Comparison of ENCODE assay signal across 8 mouse cellular contexts in the genomic region with DNA sequence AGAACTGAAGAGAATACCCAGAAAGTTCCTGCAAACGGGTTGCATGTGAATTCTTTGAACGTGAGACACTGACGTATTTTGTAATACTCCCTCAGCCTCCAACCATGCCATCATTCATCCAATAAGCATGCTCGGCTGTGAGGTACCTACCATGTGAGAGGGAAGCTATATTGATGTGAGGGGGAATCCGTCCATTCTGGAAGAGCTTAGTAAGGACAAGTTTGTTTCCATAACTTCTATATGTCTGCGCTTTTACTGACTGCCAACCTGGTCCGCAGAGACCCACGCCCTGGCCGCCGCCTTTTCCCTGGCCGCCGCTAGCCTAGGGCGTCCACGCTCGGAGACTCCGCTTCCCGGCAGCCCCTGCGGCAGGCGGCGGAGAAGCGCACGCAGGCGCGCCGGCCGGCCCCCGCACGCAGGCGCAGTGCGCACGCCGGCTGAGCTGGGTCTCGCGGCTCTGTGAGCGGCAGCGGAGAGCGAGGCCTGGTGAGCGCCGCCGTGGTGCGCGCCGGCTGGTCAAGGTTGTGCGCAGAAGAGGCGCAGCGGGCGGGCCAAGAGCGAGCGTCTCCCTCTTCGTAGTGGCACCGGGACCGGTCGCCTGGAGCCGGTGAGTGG. TPM values are rescaled to one million over a fixed set of nuclear protein-coding genes. Genes with fewer than 3 reads are reported as not detected.
DNase-seq lines count a peak whose midpoint lies in the region; ATAC-seq and TF ChIP-seq lines count a peak whose summit lies in the region.

No protein-coding gene starts in this region.

- ATAC-seq in hematopoietic stem cell, adult 5-6 weeks (replicated peaks in 1 of 2; ENCODE audit: insufficient read depth in 1 of 2, low FRiP score in 2 of 2, low TSS enrichment in 1 of 2, low read depth in 1 of 2, poor library complexity in 2 of 2, severe bottlenecking in 2 of 2), result peak; percentile 70 to 78
- ATAC-seq in lung, embryonic 16.5 days (ENCODE audit: low read depth), result peak; percentile 97

- DNase-seq in MEL (ENCODE audit: low read depth, low spot score), result peak; percentile 93
- DNase-seq in cerebellum, adult 2 months, result peak; percentile 93 to 94
- DNase-seq in forelimb bud, embryonic 11.5 days (ENCODE audit: low read depth, low spot score), result peak; percentile 93
- DNase-seq in layer of hippocampus, adult 9-10 months (ENCODE audit: low spot score), result peak; percentile 77
- DNase-seq in ovary, postnatal 10 days (ENCODE audit: low spot score), result peak; percentile 83
- peak; percentile 83 to 88 for DNase-seq in thymus, postnatal 10 days (ENCODE audit: low spot score in 2 of 2)

- TF ChIP-seq RAD21 in MEL (IDR thresholded peaks at IDR 0.05; ENCODE audit: low read depth, low read length), result no peak

- peak overlapping the region; percentile 95 for H3K9ac ChIP-seq in MEL (ENCODE audit: control insufficient read depth, low read depth, low read length, poor library complexity, severe bottlenecking)
- H3K9ac ChIP-seq in lung, embryonic 16.5 days (ENCODE audit: low read length), result peak overlapping the region; percentile 92

- no peak for TF ChIP-seq EP300 in MEL (IDR thresholded peaks at IDR 0.05; ENCODE audit: low read depth in 1 of 2, low read length in 2 of 2)

- no peak for TF ChIP-seq CTCF in MEL (IDR thresholded peaks at IDR 0.05 in 2 of 3, conservative IDR thresholded peaks at IDR 0.05 in 1 of 3; ENCODE audit: control insufficient read depth in 1 of 3, insufficient read depth in 1 of 3, low read depth in 2 of 3, low read length in 3 of 3, poor library complexity in 1 of 3, severe bottlenecking in 1 of 3)
- no peak for TF ChIP-seq CTCF in cerebellum, adult 2 months (IDR thresholded peaks at IDR 0.05; ENCODE audit: borderline replicate concordance, insufficient read depth, low read depth, low read length)

- H3K36me3 ChIP-seq in MEL (ENCODE audit: control insufficient read depth in 1 of 2, insufficient read depth in 2 of 2, low read length in 2 of 2), result peaks cover 0 to 35% of the 10 kb centered on the region in 2 experiments; a peak in 2 of 4 replicates
- H3K36me3 ChIP-seq in lung, embryonic 16.5 days (ENCODE audit: control insufficient read depth, insufficient read depth, low read length), result no peaks in the 10 kb centered on the region

- peak overlapping the region; percentile 89 for H3K4me2 ChIP-seq in lung, embryonic 16.5 days (ENCODE audit: low read depth, low read length)

- no peaks in the 10 kb centered on the region for H3K9me3 ChIP-seq in MEL (replicated peaks; ENCODE audit: insufficient read depth, low read length)
- no peaks in the 10 kb centered on the region for H3K9me3 ChIP-seq in lung, embryonic 16.5 days (ENCODE audit: control insufficient read depth, low read length)

- H3K4me3 ChIP-seq in MEL (ENCODE audit: control insufficient read depth in 1 of 2, insufficient read depth in 1 of 2, low read depth in 2 of 2, low read length in 2 of 2), result peak overlapping the region; percentile 78 to 82
- H3K4me3 ChIP-seq in cerebellum, adult 2 months (replicated peaks; ENCODE audit: insufficient read depth, low read depth, low read length), result peak overlapping the region; percentile 66
- peak overlapping the region; percentile 86 for H3K4me3 ChIP-seq in lung, embryonic 16.5 days (ENCODE audit: low read length)

- H3K27me3 ChIP-seq in MEL (ENCODE audit: control insufficient read depth in 1 of 2, insufficient read depth in 2 of 2, low read length in 2 of 2), result no peaks in the 10 kb centered on the region
- 0 out of 2 replicates have a peak, but pooled peaks cover 2% of the 10 kb centered on the region for H3K27me3 ChIP-seq in cerebellum, adult 2 months (ENCODE audit: control insufficient read depth, insufficient read depth, low read length)
- no peaks in the 10 kb centered on the region for H3K27me3 ChIP-seq in lung, embryonic 16.5 days (ENCODE audit: control insufficient read depth, insufficient read depth, low read depth, low read length)

- H3K4me1 ChIP-seq in MEL (ENCODE audit: control insufficient read depth in 1 of 2, insufficient read depth in 2 of 2, low read length in 2 of 2), result peaks cover 8 to 14% of the 10 kb centered on the region in 2 experiments
- H3K4me1 ChIP-seq in cerebellum, adult 2 months (ENCODE audit: control insufficient read depth, insufficient read depth, low read length), result peaks cover 3% of the 10 kb centered on the region; the same call in 1 of the 2 replicates
- H3K4me1 ChIP-seq in lung, embryonic 16.5 days (replicated peaks; ENCODE audit: control insufficient read depth, insufficient read depth, low read length), result peaks cover 3% of the 10 kb centered on the region; the same call in 1 of the 2 replicates

- under 1% methylated on average over 54 of the region's 54 CpGs for WGBS in cerebellum, adult 2 months
- under 1% methylated on average over 38 of the region's 54 CpGs for WGBS in lung, embryonic 16.5 days

- peak overlapping the region; percentile 95 for H3K27ac ChIP-seq in MEL (ENCODE audit: control insufficient read depth, low read depth, low read length)
- H3K27ac ChIP-seq in cerebellum, adult 2 months (ENCODE audit: insufficient read depth, low read length), result peak overlapping the region; percentile 83
- H3K27ac ChIP-seq in lung, embryonic 16.5 days (ENCODE audit: low read length), result peak overlapping the region; percentile 96

- TF ChIP-seq POLR2A in MEL (IDR thresholded peaks at IDR 0.05; ENCODE audit: control insufficient read depth in 1 of 2, insufficient read depth in 1 of 2, low read depth in 1 of 2, low read length in 2 of 2, poor library complexity in 1 of 2), result peak; percentile 88 to 92
- peak; percentile 85 for TF ChIP-seq POLR2A in cerebellum, adult 2 months (IDR thresholded peaks at IDR 0.05; ENCODE audit: borderline replicate concordance, insufficient read depth, low read length)

- H3K79me2 ChIP-seq in MEL (ENCODE audit: control insufficient read depth, insufficient read depth, low read length, poor library complexity), result peaks cover 44% of the 10 kb centered on the region

TF ChIP-seq in MEL, 35 proteins besides CTCF, POLR2A, EP300 and RAD21 (continues in another document):
- TF ChIP-seq POLR2AphosphoS5 (IDR thresholded peaks at IDR 0.05; ENCODE audit: borderline replicate concordance, low read depth, low read length) (peak; percentile 82; the same call in 1 of the 2 replicates), ZKSCAN1 (IDR thresholded peaks at IDR 0.05; ENCODE audit: low read depth, low read length) (no peak), CHD2 (IDR thresholded peaks at IDR 0.05; ENCODE audit: low read length) (no peak), TCF12 (IDR thresholded peaks at IDR 0.05; ENCODE audit: low read depth, low read length) (peak; percentile 68), USF1 (IDR thresholded peaks at IDR 0.05; ENCODE audit: low read depth, low read length) (no peak), USF2 (IDR thresholded peaks at IDR 0.05; ENCODE audit: borderline replicate concordance in 1 of 2, insufficient read depth in 1 of 2, low read depth in 1 of 2, low read length in 2 of 2) (no peak), MYB (IDR thresholded peaks at IDR 0.05; ENCODE audit: low read depth, low read length) (no peak), NELFE (IDR thresholded peaks at IDR 0.05; ENCODE audit: low read depth, low read length) (peak; percentile 89), ZMIZ1 (IDR thresholded peaks at IDR 0.05; ENCODE audit: low read depth, low read length) (0 out of 2 replicates have a peak, but pooled peaks have one; percentile 21), MAX (IDR thresholded peaks at IDR 0.05; ENCODE audit: low read length) (peak; percentile 76), ZC3H11A (IDR thresholded peaks at IDR 0.05; ENCODE audit: low read depth, low read length) (no peak), TBP (IDR thresholded peaks at IDR 0.05; ENCODE audit: low read depth, low read length) (peak; percentile 77), POLR2AphosphoS2 (IDR thresholded peaks at IDR 0.05; ENCODE audit: low read length) (peak; percentile 65; the same call in 1 of the 2 replicates), ELF1 (IDR thresholded peaks at IDR 0.05; ENCODE audit: low read depth, low read length) (0 out of 2 replicates have a peak, but pooled peaks have one; percentile 24), NRF1 (IDR thresholded peaks at IDR 0.05; ENCODE audit: insufficient read depth, low read depth, low read length, poor library complexity, severe bottlenecking) (peak; percentile 91), BHLHE40 (IDR thresholded peaks at IDR 0.05; ENCODE audit: borderline replicate concordance, low read depth, low read length) (peak; percentile 46; the same call in 1 of the 2 replicates), ZNF384 (IDR thresholded peaks at IDR 0.05; ENCODE audit: low read depth, low read length) (no peak)

RNA-seq across cellular contexts. Expression of a gene that starts 4.5 kb away (rescaled TPM):
- total RNA-seq in MEL (2012; rRNA removed), result 24.5 and 25.2 TPM in 2 replicates
- 10 to 100 TPM in 1 of 2 experiments, not detected in 1; 34.9 TPM for polyA plus RNA-seq in MEL (2012; ENCODE audit: insufficient read depth in 1 of 2, insufficient read length in 2 of 2, low read depth in 1 of 2, low replicate concordance in 2 of 2, missing spikeins in 1 of 2)
- polyA plus RNA-seq in cerebellum, adult 2 months (2012; rRNA removed), result 46.2 and 46.6 TPM in 2 replicates
- 43.1 and 60.8 TPM in 2 replicates for total RNA-seq in hematopoietic stem cell, adult 5-6 weeks (2017)
- polyA plus RNA-seq in lung, embryonic 16.5 days (2015; fragmentation: Nextera tagmentation; extraction: Ambion mirVana), result 29.5 and 34.8 TPM in 2 replicates

RNA-seq across cellular contexts. Expression of a gene that starts 44.1 kb away (rescaled TPM):
- 3.5 and 3.9 TPM in 2 replicates for total RNA-seq in MEL (2012; rRNA removed)
- 1 to 10 TPM in 1 of 2 experiments, not detected in 1; 6.0 TPM for polyA plus RNA-seq in MEL (2012; ENCODE audit: insufficient read depth in 1 of 2, insufficient read length in 2 of 2, low read depth in 1 of 2, low replicate concordance in 2 of 2, missing spikeins in 1 of 2)
- 2.2 and 2.5 TPM in 2 replicates for polyA plus RNA-seq in cerebellum, adult 2 months (2012; rRNA removed)
- total RNA-seq in hematopoietic stem cell, adult 5-6 weeks (2017), result 63.4 and 70.0 TPM in 2 replicates
- 6.9 and 7.0 TPM in 2 replicates for polyA plus RNA-seq in lung, embryonic 16.5 days (2015; fragmentation: Nextera tagmentation; extraction: Ambion mirVana)

RNA-seq across cellular contexts. Expression of a gene that starts 44.7 kb away (rescaled TPM):
- 3.0 and 3.4 TPM in 2 replicates for total RNA-seq in MEL (2012; rRNA removed)
- 1 to 10 TPM in 1 of 2 experiments, not detected in 1; 5.3 TPM for polyA plus RNA-seq in MEL (2012; ENCODE audit: insufficient read depth in 1 of 2, insufficient read length in 2 of 2, low read depth in 1 of 2, low replicate concordance in 2 of 2, missing spikeins in 1 of 2)
- 2.6 and 2.9 TPM in 2 replicates for polyA plus RNA-seq in cerebellum, adult 2 months (2012; rRNA removed)
- total RNA-seq in hematopoietic stem cell, adult 5-6 weeks (2017), result 65.9 and 69.0 TPM in 2 replicates
- polyA plus RNA-seq in lung, embryonic 16.5 days (2015; fragmentation: Nextera tagmentation; extraction: Ambion mirVana), result 8.8 and 11.1 TPM in 2 replicates

RNA-seq across cellular contexts. Expression of a gene that starts 58.0 kb away (rescaled TPM):
- total RNA-seq in MEL (2012; rRNA removed), result 2.1 and 3.3 TPM in 2 replicates
- 1 to 10 TPM in 1 of 2 experiments, not detected in 1; 1.7 TPM for polyA plus RNA-seq in MEL (2012; ENCODE audit: insufficient read depth in 1 of 2, insufficient read length in 2 of 2, low read depth in 1 of 2, low replicate concordance in 2 of 2, missing spikeins in 1 of 2)
- 5.1 and 6.4 TPM in 2 replicates for polyA plus RNA-seq in cerebellum, adult 2 months (2012; rRNA removed)
- 12.8 and 15.5 TPM in 2 replicates for total RNA-seq in hematopoietic stem cell, adult 5-6 weeks (2017)
- 9.9 and 10.2 TPM in 2 replicates for polyA plus RNA-seq in lung, embryonic 16.5 days (2015; fragmentation: Nextera tagmentation; extraction: Ambion mirVana)

Comparison
In these comparisons a context has a peak if more than half of its experiments do, and no peak if none do; other contexts are left out.
1. Peak in every context shown above with its lines: DNase-seq, ATAC-seq, H3K4me3 ChIP-seq and H3K27ac ChIP-seq.